Mouse (Mus musculus) left cerebral cortex, postnatal 36 days (tissue): ENCODE measurements around the gene Tsg101. TPM values are rescaled to one million over a fixed set of nuclear protein-coding genes. Genes with fewer than 3 reads are reported as not detected.
"Not testable (repeated sequence)": the region's sequence is repeated elsewhere in the genome, so short reads cannot be mapped to it uniquely, and the experiment has no call there.

Experiments used
- DNase-seq, 2 experiments: peaks; one replicate each; pipeline ENCODE4 v3.0.0; 2021 to 2022; ENCODE audit warnings: low spot score in 2 of 2, mixed read lengths in 1 of 2
- intact Hi-C: fragments of 180-260 bp; cut with DNase I; formaldehyde crosslinking; loops from one replicate; pipeline ENCODE4 v1.15.1; 2025
- total RNA-seq, 2 experiments: library from RNA; stranded (reverse); gene quantifications; 2 replicates each; pipeline ENCODE4 v1.2.3; 2021

Tsg101 gene
- 10 to 100 TPM; 73.4 to 76.1 TPM for total RNA-seq

- peak; percentile 93 to 96 for DNase-seq
- intact Hi-C loops: loop anchor here (10.0 kb wide), 1 partner anchor 125 kb away; the partner anchor contains the start of genes Gtf2h1 and Hps5
Measured at GRCm38 (mm10) chr7:46919551-46920176, at the start of gene Tsg101. TSS of gene Tsg101 (minus strand) at chr7:46919969.

GRCm38 (mm10) chr7:46964070-46964469 lies 44.3 kb upstream of the Tsg101 start:
- intact Hi-C loops: loop anchor here (2.0 kb wide), 1 partner anchor 51 kb away; no protein-coding TSS in a partner anchor
- no peak for DNase-seq

- DNase-seq: peak; percentile 46 to 64
- intact Hi-C loops: loop anchor here (1.0 kb wide), 1 partner anchor 187 kb away; no protein-coding TSS in a partner anchor
Measured at GRCm38 (mm10) chr7:46962806-46963618, 43.2 kb upstream of the Tsg101 start.

GRCm38 (mm10) chr7:46962132-46962531 lies 42.4 kb upstream of the Tsg101 start:
- intact Hi-C loops: no loop called here
- DNase-seq: no peak

- intact Hi-C loops: no loop called here
- no peak for DNase-seq
Measured at GRCm38 (mm10) chr7:46960991-46961390, 41.2 kb upstream of the Tsg101 start.

GRCm38 (mm10) chr7:46958853-46959252 lies 39.1 kb upstream of the Tsg101 start:
- DNase-seq: no peak
- intact Hi-C loops: loop anchor here (2.0 kb wide), 1 partner anchor 50 kb away; the partner anchor contains the start of gene Spty2d1

GRCm38 (mm10) chr7:46957831-46958691 lies 38.3 kb upstream of the Tsg101 start, which contains the start of gene Uevld:
TSS of gene Uevld (minus strand) at chr7:46958527.
- intact Hi-C loops: loop anchor here (2.0 kb wide), 1 partner anchor 51 kb away; the partner anchor contains the start of gene Spty2d1
- DNase-seq: peak; percentile 92

- intact Hi-C loops: no loop called here
- no peak for DNase-seq
Measured at GRCm38 (mm10) chr7:46935847-46936246, 16.1 kb upstream of the Tsg101 start.

GRCm38 (mm10) chr7:46934788-46935187 lies 15.0 kb upstream of the Tsg101 start:
- intact Hi-C loops: no loop called here
- no peak for DNase-seq

- intact Hi-C loops: no loop called here
- DNase-seq: no peak
Measured at GRCm38 (mm10) chr7:46931370-46931769, 11.6 kb upstream of the Tsg101 start.

- intact Hi-C loops: no loop called here
- no peak for DNase-seq
Measured at GRCm38 (mm10) chr7:46928291-46928690, 8.5 kb upstream of the Tsg101 start.

GRCm38 (mm10) chr7:46922075-46922474 lies 2.3 kb upstream of the Tsg101 start:
- no peak for DNase-seq

GRCm38 (mm10) chr7:46918678-46919371 lies 944 bp downstream of the Tsg101 start:
- intact Hi-C loops: loop anchor here (10.0 kb wide), 1 partner anchor 124 kb away; the partner anchor contains the start of genes Gtf2h1 and Hps5
- no peak for DNase-seq

More at GRCm38 (mm10) chr7:46922075-46922474, 2.3 kb upstream of the Tsg101 start:
- intact Hi-C loops: no loop called here

- DNase-seq: no peak
- intact Hi-C loops: loop anchor here (10.0 kb wide), 1 partner anchor 122 kb away; the partner anchor contains the start of genes Gtf2h1 and Hps5
Measured at GRCm38 (mm10) chr7:46916376-46916775, 3.4 kb downstream of the Tsg101 start.

- DNase-seq: no peak
- intact Hi-C loops: loop anchor here (10.0 kb wide), 1 partner anchor 116 kb away; the partner anchor contains the start of genes Gtf2h1 and Hps5
Measured at GRCm38 (mm10) chr7:46911250-46911649, 8.5 kb downstream of the Tsg101 start.

GRCm38 (mm10) chr7:46899343-46899742 lies 20.4 kb downstream of the Tsg101 start:
- intact Hi-C loops: no loop called here
- no peak for DNase-seq

- intact Hi-C loops: no loop called here
- DNase-seq: no peak
Measured at GRCm38 (mm10) chr7:46895511-46895910, 24.3 kb downstream of the Tsg101 start.

- DNase-seq: no peak
- intact Hi-C loops: no loop called here
Measured at GRCm38 (mm10) chr7:46883304-46883703, 36.5 kb downstream of the Tsg101 start.

- intact Hi-C loops, DNase-seq: not testable (repeated sequence)
Measured at GRCm38 (mm10) chr7:46881941-46882340, 37.8 kb downstream of the Tsg101 start.
